Mouse (Mus musculus): ENCODE measurements around the gene Grin3b. TPM values are rescaled to one million over a fixed set of nuclear protein-coding genes. Genes with fewer than 3 reads are reported as not detected.

Grin3b gene
- polyA plus RNA-seq, 1 experiment from 2014 or later, result 0.43 TPM

DNA sequence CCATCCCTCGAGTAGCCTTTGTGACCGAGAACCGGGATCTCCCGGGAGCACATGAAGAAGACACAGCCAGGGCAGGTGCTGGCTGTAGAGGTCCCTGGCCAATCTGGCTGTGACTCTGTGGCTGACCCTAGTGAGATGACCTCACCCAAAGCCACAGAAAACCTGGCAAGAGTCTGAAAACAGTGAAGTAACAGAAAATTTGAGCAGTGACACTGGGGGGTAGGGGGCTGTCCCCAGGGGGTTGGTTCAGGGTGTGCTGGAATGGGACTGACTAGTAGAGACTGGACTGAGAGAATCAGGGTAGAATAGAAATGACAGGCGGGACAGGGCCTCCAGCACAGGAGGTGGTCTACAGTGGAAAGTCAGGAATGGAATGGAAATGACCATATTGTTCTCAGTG, 12.7 kb downstream of the Grin3b start:
- Histone ChIP-seq H3K4me3 (ENCODE audit: low read depth, low read length) (peak overlapping the region; percentile 75), H3K27ac (ENCODE audit: low read depth, low read length) (peak overlapping the region; percentile 94; the same call in 1 of the 2 replicates), H3K36me3 (ENCODE audit: control insufficient read depth, insufficient read depth, low read length) (peaks cover 9% of the 10 kb centered on the region), H3K27me3 (ENCODE audit: control insufficient read depth, insufficient read depth, low read length) (peaks cover 4% of the 10 kb centered on the region), H3K4me2 (ENCODE audit: low read depth, low read length) (peak overlapping the region; percentile 98), H3K4me1 (ENCODE audit: control insufficient read depth, insufficient read depth, low read length) (peaks cover 26% of the 10 kb centered on the region), H3K9ac (replicated peaks; ENCODE audit: low read depth, low read length) (peak overlapping the region; percentile 83), H3K9me3 (ENCODE audit: control insufficient read depth, low read length) (no peaks in the 10 kb centered on the region)
- no peak for ATAC-seq (ENCODE audit: low read depth)
- 74% methylated on average over 5 of the region's 5 CpGs for WGBS

DNA sequence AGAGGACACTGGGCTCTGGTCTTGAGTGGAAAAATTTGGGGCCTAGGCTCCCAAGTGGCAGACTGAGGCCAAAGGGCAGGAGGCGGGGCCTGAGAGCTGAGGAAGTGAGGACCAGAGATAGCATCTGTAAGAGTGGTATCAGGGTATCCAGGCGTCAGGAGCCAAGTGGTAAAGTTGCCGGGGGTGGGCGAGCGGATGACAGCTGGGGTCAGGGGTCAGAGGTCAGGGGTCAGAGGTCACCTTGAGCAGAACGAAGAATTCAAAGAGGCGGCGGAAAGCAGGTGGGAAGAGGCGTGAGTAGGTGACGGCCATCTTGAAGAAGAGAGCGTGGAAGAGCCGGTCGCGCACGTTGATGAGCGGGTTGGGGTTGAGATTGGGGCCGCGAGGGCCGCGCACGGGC, 13.2 kb downstream of the Grin3b start:
- Histone ChIP-seq H3K27ac (ENCODE audit: low read depth, low read length) (peak overlapping the region; percentile 94), H3K4me3 (ENCODE audit: low read depth, low read length) (peak overlapping the region; percentile 75), H3K4me2 (ENCODE audit: low read depth, low read length) (peak overlapping the region; percentile 98), H3K9ac (replicated peaks; ENCODE audit: low read depth, low read length) (peak overlapping the region; percentile 83), H3K9me3 (ENCODE audit: control insufficient read depth, low read length) (no peaks in the 10 kb centered on the region), H3K27me3 (ENCODE audit: control insufficient read depth, insufficient read depth, low read length) (peaks cover 9% of the 10 kb centered on the region), H3K4me1 (ENCODE audit: control insufficient read depth, insufficient read depth, low read length) (peaks cover 28% of the 10 kb centered on the region), H3K36me3 (ENCODE audit: control insufficient read depth, insufficient read depth, low read length) (peaks cover 5% of the 10 kb centered on the region)
- ATAC-seq (ENCODE audit: low read depth), result peak; percentile 4; the same call in 1 of the 2 replicates
- WGBS, result 3% methylated on average over 16 of the region's 21 CpGs

DNA sequence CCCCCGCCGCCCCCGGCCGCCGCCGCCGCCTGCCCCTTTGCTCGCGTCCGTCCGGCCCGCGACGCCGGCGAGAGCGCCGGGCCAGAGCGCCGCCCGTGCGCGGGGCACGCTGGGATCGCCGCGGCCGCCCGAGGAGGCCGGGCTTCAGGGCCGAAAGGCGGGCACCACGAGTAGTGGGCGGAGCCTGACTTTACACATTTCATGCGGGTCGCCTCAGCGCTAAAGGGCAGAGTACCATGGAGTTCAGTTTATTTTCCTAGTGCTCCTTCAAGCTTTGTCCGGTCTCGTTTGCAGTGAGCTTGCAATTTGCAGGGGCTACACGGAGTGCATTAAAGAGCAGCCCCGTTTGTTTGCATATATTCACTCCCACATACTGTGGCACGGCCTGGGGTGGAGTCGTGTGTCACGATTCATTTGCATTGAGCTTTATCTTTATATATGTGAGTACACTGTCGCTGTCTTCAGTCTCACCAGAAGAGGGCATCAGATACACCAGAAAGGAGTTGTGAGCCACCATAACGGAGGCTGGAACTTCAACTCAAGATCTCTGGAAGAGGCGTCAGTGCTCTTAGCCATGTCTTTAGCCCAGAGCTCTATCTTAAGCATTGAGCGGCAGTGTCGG, 13.8 kb downstream of the Grin3b start, which contains the start of gene Tmem259:
Tmem259 (minus strand) TSS at position 136 of the 622 bp plus-strand sequence.
- Histone ChIP-seq H3K4me2 (ENCODE audit: low read depth, low read length) (peak within 1 kb of the TSS; percentile 98), H3K9me3 (ENCODE audit: control insufficient read depth, low read length) (no peaks in the 10 kb centered on the region), H3K4me1 (ENCODE audit: control insufficient read depth, insufficient read depth, low read length) (peaks cover 28% of the 10 kb centered on the region), H3K9ac (replicated peaks; ENCODE audit: low read depth, low read length) (peak within 1 kb of the TSS; percentile 83), H3K27ac (ENCODE audit: low read depth, low read length) (peak within 1 kb of the TSS; percentile 94), H3K27me3 (ENCODE audit: control insufficient read depth, insufficient read depth, low read length) (peaks cover 15% of the 10 kb centered on the region), H3K36me3 (ENCODE audit: control insufficient read depth, insufficient read depth, low read length) (no peaks in the 10 kb centered on the region), H3K4me3 (ENCODE audit: low read depth, low read length) (peak within 1 kb of the TSS; percentile 75)
- under 1% methylated on average over 49 of the region's 49 CpGs for WGBS
- ATAC-seq (ENCODE audit: low read depth), result peak; percentile 80

DNA sequence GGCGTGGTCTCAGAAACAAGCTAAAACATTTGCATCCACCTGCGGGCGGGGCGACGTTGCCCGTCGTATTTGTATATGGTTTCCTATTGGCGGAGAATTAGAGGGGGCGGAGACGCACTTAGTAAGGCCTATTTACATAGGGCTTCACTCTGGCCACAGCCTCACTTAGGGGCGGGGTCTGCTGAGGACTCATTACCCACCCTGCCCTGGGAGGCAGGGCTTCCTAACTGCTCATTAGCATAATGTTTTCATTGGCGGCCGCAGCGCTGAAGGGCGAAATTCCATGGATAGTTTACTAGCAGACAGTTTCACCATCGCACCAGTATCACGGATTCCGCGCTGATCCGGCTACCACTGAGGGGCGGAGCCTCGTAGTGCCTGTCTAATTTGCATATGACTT, 14.4 kb downstream of the Grin3b start:
- Histone ChIP-seq H3K4me1 (ENCODE audit: control insufficient read depth, insufficient read depth, low read length) (peaks cover 28% of the 10 kb centered on the region), H3K9ac (replicated peaks; ENCODE audit: low read depth, low read length) (peak overlapping the region; percentile 74), H3K27me3 (ENCODE audit: control insufficient read depth, insufficient read depth, low read length) (peaks cover 21% of the 10 kb centered on the region), H3K9me3 (ENCODE audit: control insufficient read depth, low read length) (no peaks in the 10 kb centered on the region), H3K27ac (ENCODE audit: low read depth, low read length) (peak overlapping the region; percentile 94), H3K36me3 (ENCODE audit: control insufficient read depth, insufficient read depth, low read length) (no peaks in the 10 kb centered on the region), H3K4me2 (ENCODE audit: low read depth, low read length) (peak overlapping the region; percentile 98), H3K4me3 (ENCODE audit: low read depth, low read length) (peak overlapping the region; percentile 75)
- 0% methylated on average over 22 of the region's 22 CpGs for WGBS
- ATAC-seq (ENCODE audit: low read depth), result peak; percentile 93

DNA sequence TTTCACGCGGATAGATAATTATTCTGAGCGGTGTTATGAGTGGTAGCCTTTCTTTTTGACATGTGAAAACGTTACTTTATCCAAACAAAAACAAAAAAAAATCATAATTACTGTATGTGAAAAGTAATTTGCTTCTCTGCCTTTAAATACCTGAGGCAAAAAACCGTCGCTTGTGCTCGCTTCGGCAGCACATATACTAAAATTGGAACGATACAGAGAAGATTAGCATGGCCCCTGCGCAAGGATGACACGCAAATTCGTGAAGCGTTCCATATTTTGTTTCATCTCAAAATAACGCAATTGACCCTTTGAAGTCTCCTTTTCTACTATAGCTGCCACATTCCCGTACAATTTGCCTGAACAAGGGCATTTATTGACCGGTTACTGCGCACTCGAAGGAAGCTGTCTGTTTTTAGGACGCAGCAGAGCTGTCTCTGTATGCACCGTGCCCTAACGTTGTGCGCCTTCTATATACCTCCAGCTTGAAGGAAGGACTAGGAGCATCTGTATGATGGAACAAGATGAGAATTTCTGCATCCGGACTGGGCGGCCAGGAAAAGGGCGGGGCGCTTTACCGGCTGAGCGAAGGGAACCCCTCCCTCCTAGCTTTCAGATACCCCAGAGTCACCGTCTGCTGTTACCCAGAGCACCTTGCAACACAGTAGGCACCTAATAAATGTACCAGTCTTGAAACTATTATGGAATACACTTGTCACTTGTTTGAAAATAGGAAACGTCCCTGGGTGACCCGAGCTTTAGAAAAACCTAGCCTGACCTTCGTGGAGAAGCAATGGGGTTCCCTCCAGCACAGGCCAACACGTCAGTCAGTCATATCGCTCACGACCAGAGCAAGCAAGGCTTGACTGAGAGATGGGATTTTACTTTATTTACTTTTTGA, 15.1 kb downstream of the Grin3b start:
- H3K4me2 ChIP-seq (ENCODE audit: low read depth, low read length), result peak overlapping the region; percentile 98
- peak overlapping the region; percentile 74 for H3K9ac ChIP-seq (replicated peaks; ENCODE audit: low read depth, low read length)
- no peaks in the 10 kb centered on the region for H3K9me3 ChIP-seq (ENCODE audit: control insufficient read depth, low read length)
- ATAC-seq (ENCODE audit: low read depth), result no peak; the same call in 1 of the 2 replicates
- H3K4me1 ChIP-seq (ENCODE audit: control insufficient read depth, insufficient read depth, low read length), result peaks cover 28% of the 10 kb centered on the region
- WGBS, result 3% methylated on average over 35 of the region's 35 CpGs
- peaks cover 22% of the 10 kb centered on the region for H3K27me3 ChIP-seq (ENCODE audit: control insufficient read depth, insufficient read depth, low read length)
- H3K27ac ChIP-seq (ENCODE audit: low read depth, low read length), result peak overlapping the region; percentile 94
- H3K36me3 ChIP-seq (ENCODE audit: control insufficient read depth, insufficient read depth, low read length), result no peaks in the 10 kb centered on the region
- peak overlapping the region; percentile 75 for H3K4me3 ChIP-seq (ENCODE audit: low read depth, low read length)

DNA sequence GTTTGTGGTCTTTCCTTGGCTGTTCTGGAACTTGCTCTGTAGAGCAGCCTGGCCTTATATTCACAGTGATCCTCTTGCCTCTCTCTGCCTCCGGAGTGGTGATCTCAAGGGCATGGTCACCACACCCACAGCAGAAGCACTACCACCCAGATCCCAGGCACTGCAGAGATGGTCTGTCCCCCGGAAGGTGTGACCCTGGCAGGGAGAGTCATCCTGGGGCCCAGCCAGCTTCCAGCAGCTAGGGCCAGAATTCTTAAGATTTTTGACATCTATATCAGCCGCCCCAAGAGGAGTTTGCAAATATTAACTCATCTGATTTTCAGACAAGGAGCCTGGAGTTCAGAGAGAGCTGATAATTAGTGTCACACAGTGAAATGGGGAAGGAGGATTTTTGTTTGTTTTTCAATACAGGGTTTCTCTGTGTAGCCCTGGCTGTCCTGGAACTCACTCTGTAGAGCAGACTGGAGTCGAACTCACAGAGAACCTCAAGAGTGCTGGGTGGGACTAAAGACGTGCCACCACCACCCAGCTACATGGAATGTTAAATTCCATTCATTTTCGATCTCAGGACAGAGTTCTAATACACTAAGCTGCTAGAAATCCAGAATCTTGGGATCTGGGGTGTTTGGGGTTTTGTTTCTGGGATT, 15.8 kb downstream of the Grin3b start:
- Histone ChIP-seq H3K27me3 (ENCODE audit: control insufficient read depth, insufficient read depth, low read length) (peaks cover 25% of the 10 kb centered on the region), H3K9ac (replicated peaks; ENCODE audit: low read depth, low read length) (peak overlapping the region; percentile 74), H3K36me3 (ENCODE audit: control insufficient read depth, insufficient read depth, low read length) (no peaks in the 10 kb centered on the region), H3K27ac (ENCODE audit: low read depth, low read length) (peak overlapping the region; percentile 94), H3K4me1 (ENCODE audit: control insufficient read depth, insufficient read depth, low read length) (peaks cover 27% of the 10 kb centered on the region), H3K4me2 (ENCODE audit: low read depth, low read length) (peak overlapping the region; percentile 98), H3K4me3 (ENCODE audit: low read depth, low read length) (peak overlapping the region; percentile 75), H3K9me3 (ENCODE audit: control insufficient read depth, low read length) (no peaks in the 10 kb centered on the region)
- ATAC-seq (ENCODE audit: low read depth), result no peak
- WGBS, result 45% methylated on average over 6 of the region's 6 CpGs

DNA sequence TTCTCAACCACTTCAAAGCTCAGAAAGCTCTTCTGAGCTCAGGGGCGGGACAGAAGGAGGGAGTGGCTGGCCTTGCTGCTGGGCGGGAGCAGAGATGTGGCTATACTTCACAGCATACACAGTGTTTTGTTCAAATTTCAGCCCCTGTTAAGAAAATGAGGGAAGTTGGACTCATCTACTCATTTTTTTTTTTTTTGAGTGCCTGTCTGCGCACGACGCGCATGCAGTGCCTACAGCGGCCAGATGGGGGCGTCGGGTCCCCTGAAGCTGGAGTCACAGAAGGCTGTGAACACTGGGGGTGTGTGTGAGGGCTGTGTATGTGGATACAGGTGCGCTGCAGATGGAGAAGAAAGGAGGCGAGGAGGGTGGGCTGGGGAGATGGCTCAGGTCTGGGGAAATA, 16.4 kb downstream of the Grin3b start:
- H3K4me2 ChIP-seq (ENCODE audit: low read depth, low read length), result peak overlapping the region; percentile 3; the same call in 1 of the 2 replicates
- H3K36me3 ChIP-seq (ENCODE audit: control insufficient read depth, insufficient read depth, low read length), result no peaks in the 10 kb centered on the region
- H3K9me3 ChIP-seq (ENCODE audit: control insufficient read depth, low read length), result 0 out of 2 replicates have a peak, but pooled peaks cover 3% of the 10 kb centered on the region
- peaks cover 25% of the 10 kb centered on the region for H3K27me3 ChIP-seq (ENCODE audit: control insufficient read depth, insufficient read depth, low read length)
- 5% methylated on average over 11 of the region's 11 CpGs for WGBS
- ATAC-seq (ENCODE audit: low read depth), result no peak
- no peak overlapping the region for H3K27ac ChIP-seq (ENCODE audit: low read depth, low read length)
- no peak overlapping the region; the same call in 1 of the 2 replicates for H3K9ac ChIP-seq (replicated peaks; ENCODE audit: low read depth, low read length)
- no peak overlapping the region for H3K4me3 ChIP-seq (ENCODE audit: low read depth, low read length)
- H3K4me1 ChIP-seq (ENCODE audit: control insufficient read depth, insufficient read depth, low read length), result peaks cover 23% of the 10 kb centered on the region

DNA sequence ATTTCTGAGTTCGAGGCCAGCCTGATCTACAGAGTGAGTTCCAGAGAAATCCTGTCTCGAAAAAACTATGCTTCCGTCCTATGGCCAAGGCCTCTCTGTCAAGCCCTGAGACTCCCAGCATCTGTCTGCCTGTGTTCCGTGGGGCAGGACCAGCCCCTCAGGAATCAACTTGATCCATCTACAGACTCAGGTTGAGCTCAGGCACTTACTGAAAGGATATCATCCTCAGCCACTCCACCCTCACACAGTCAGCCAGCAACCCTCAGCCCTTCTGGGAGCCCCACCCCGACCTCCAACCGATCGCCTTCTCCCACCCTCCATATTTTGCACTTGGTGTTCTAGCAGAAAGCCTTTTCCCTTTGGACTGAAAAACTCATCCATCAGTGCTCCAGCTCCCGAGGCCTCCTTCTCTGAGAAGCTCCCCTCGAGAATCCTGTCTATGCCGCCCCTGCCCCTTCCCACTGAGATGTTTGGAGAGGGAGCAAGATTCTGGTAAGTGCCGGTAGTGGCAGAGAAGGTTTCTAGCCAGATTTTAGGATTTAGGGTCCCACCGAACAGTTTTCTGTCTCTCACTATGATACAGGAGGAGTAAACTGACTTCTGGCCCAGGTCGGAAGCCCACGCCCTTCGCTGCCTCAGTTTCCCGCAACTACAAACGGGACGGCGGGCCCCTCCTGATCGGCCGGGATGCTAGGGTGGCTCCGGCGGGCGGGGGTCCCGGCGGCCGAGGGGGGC, 17.4 kb downstream of the Grin3b start:
- Histone ChIP-seq H3K4me2 (ENCODE audit: low read depth, low read length) (peak overlapping the region; percentile 45), H3K27me3 (ENCODE audit: control insufficient read depth, insufficient read depth, low read length) (peaks cover 25% of the 10 kb centered on the region), H3K9ac (replicated peaks; ENCODE audit: low read depth, low read length) (peak overlapping the region; percentile 48), H3K27ac (ENCODE audit: low read depth, low read length) (no peak overlapping the region), H3K36me3 (ENCODE audit: control insufficient read depth, insufficient read depth, low read length) (no peaks in the 10 kb centered on the region), H3K4me3 (ENCODE audit: low read depth, low read length) (peak overlapping the region; percentile 38), H3K4me1 (ENCODE audit: control insufficient read depth, insufficient read depth, low read length) (peaks cover 16% of the 10 kb centered on the region), H3K9me3 (ENCODE audit: control insufficient read depth, low read length) (0 out of 2 replicates have a peak, but pooled peaks cover 3% of the 10 kb centered on the region)
- ATAC-seq (ENCODE audit: low read depth), result no peak
- 12% methylated on average over 27 of the region's 27 CpGs for WGBS
